Mouse (Mus musculus) brain, embryonic 14.5 days (tissue): ENCODE measurements at regions not wholly inside any gene's neighbourhood (a gene's known extent, or its start where the extent isn't known, plus 50 kb on each side); places are given as distances from the start of the nearest gene placed in this dataset.

Experiments
- DNase-seq: peaks from one replicate; pipeline ENCODE4 v3.0.0-alpha.2; 2011; ENCODE audit warnings: low read depth
- CTCF ChIP-seq: fragments of 200-500 bp; IDR thresholded peaks from 2 replicates; pipeline ENCODE4 v1.5.1; 2012; ENCODE audit warnings: inconsistent platforms, mild to moderate bottlenecking, moderate library complexity, borderline replicate concordance; ENCODE audit not compliant: insufficient read depth, insufficient read length; ENCODE audit errors: extremely low read depth
- POLR2A ChIP-seq: fragments of 200-500 bp; IDR thresholded peaks from 2 replicates; pipeline ENCODE4 v1.6.1; 2012; ENCODE audit warnings: mild to moderate bottlenecking, inconsistent platforms, borderline replicate concordance; ENCODE audit not compliant: poor library complexity, insufficient read depth, insufficient read length, severe bottlenecking; ENCODE audit errors: extremely low read depth

GRCm38 (mm10) chr13:47855422-47856108, 405.5 kb upstream of the Id4 start:
- peak; percentile 61 for DNase-seq
- TF ChIP-seq CTCF (no peak), POLR2A (no peak)

- no peak for TF ChIP-seq CTCF
- TF ChIP-seq POLR2A, result no peak
- peak; percentile 76 for DNase-seq
Measured at GRCm38 (mm10) chr13:47858946-47859345, 402.1 kb upstream of the Id4 start.

GRCm38 (mm10) chr13:47860316-47860715, 400.7 kb upstream of the Id4 start:
- peak; percentile 87 for DNase-seq
- TF ChIP-seq CTCF, result no peak
- no peak for TF ChIP-seq POLR2A

- no peak for DNase-seq
- no peak for TF ChIP-seq CTCF
- no peak for TF ChIP-seq POLR2A
Measured at GRCm38 (mm10) chr13:47862896-47863295, 398.1 kb upstream of the Id4 start.

GRCm38 (mm10) chr13:47868656-47869055, 392.4 kb upstream of the Id4 start:
- DNase-seq, result no peak
- TF ChIP-seq CTCF (no peak), POLR2A (no peak)

GRCm38 (mm10) chr13:47869670-47870532, 391.1 kb upstream of the Id4 start:
- DNase-seq, result peak; percentile 96
- TF ChIP-seq POLR2A (no peak), CTCF (no peak)

- DNase-seq, result peak; percentile 62
- TF ChIP-seq CTCF (no peak), POLR2A (no peak)
Measured at GRCm38 (mm10) chr13:47872645-47873044, 388.4 kb upstream of the Id4 start.

- peak; percentile 55 for DNase-seq
- TF ChIP-seq POLR2A, result no peak
- TF ChIP-seq CTCF, result no peak
Measured at GRCm38 (mm10) chr13:47892569-47892968, 368.5 kb upstream of the Id4 start.

GRCm38 (mm10) chr13:47894331-47894730, 366.7 kb upstream of the Id4 start:
- TF ChIP-seq CTCF, result no peak
- no peak for TF ChIP-seq POLR2A
- DNase-seq, result no peak

- TF ChIP-seq CTCF, result no peak
- no peak for TF ChIP-seq POLR2A
- DNase-seq, result peak; percentile 76
Measured at GRCm38 (mm10) chr13:47895256-47895655, 365.8 kb upstream of the Id4 start.

- TF ChIP-seq POLR2A (no peak), CTCF (no peak)
- peak; percentile 74 for DNase-seq
Measured at GRCm38 (mm10) chr13:47896646-47897045, 364.4 kb upstream of the Id4 start.
